Mouse (Mus musculus) activated CD4-positive, CD25-positive, alpha-beta regulatory T cell, adult 4 months (primary cell): Measurements from ENCODE around the gene Dynlrb1. TPM values are rescaled to one million over a fixed set of nuclear protein-coding genes. Genes with fewer than 3 reads are reported as not detected.

ENCODE experiments used
- ATAC-seq: one replicate; pipeline ENCODE4 v1.8.0; 2017
- polyA plus RNA-seq, 2 experiments: library from polyadenylated mRNA; unstranded; fragments of 100-300 nt; shearing (Covaris generic); gene quantifications; one replicate each; pipeline ENCODE4 v1.2.1; 2017

Dynlrb1 gene
- 100 to 1,000 TPM; 330 to 375 TPM for polyA plus RNA-seq

GRCm38 (mm10) chr2:155236362-155236992 lies at the start of gene Dynlrb1:
Gene Dynlrb1, plus strand, starts transcription at chr2:155236533.
- peak; percentile 95 for ATAC-seq

GRCm38 (mm10) chr2:155207419-155207818 lies 28.9 kb upstream of the Dynlrb1 start:
- ATAC-seq, result no peak

- no peak for ATAC-seq
These were observed 13.2 kb upstream of the Dynlrb1 start for GRCm38 (mm10) chr2:155223145-155223544.

- no peak for ATAC-seq
These were observed 11.6 kb upstream of the Dynlrb1 start for GRCm38 (mm10) chr2:155224721-155225120.

GRCm38 (mm10) chr2:155235746-155236361 lies 479 bp upstream of the Dynlrb1 start:
- peak; percentile 40 for ATAC-seq

GRCm38 (mm10) chr2:155237276-155237675 lies 943 bp downstream of the Dynlrb1 start:
- no peak for ATAC-seq

GRCm38 (mm10) chr2:155240915-155241314 lies 4.6 kb downstream of the Dynlrb1 start:
- no peak for ATAC-seq

GRCm38 (mm10) chr2:155242296-155242855 lies 6.0 kb downstream of the Dynlrb1 start:
- no peak for ATAC-seq

- ATAC-seq, result no peak
These were observed 9.9 kb downstream of the Dynlrb1 start for GRCm38 (mm10) chr2:155246231-155246630.

- no peak for ATAC-seq
These were observed 11.9 kb downstream of the Dynlrb1 start for GRCm38 (mm10) chr2:155248206-155248605.

- no peak for ATAC-seq
These were observed 12.4 kb downstream of the Dynlrb1 start for GRCm38 (mm10) chr2:155248718-155249117.

GRCm38 (mm10) chr2:155249588-155249987 lies 13.3 kb downstream of the Dynlrb1 start:
- ATAC-seq, result no peak

GRCm38 (mm10) chr2:155265526-155265925 lies 29.2 kb downstream of the Dynlrb1 start:
- no peak for ATAC-seq

- no peak for ATAC-seq
These were observed 30.6 kb downstream of the Dynlrb1 start for GRCm38 (mm10) chr2:155266896-155267295.

- no peak for ATAC-seq
These were observed 35.6 kb downstream of the Dynlrb1 start for GRCm38 (mm10) chr2:155271957-155272356.

- no peak for ATAC-seq
These were observed 36.2 kb downstream of the Dynlrb1 start for GRCm38 (mm10) chr2:155272396-155273170.

GRCm38 (mm10) chr2:155273603-155274002 lies 37.3 kb downstream of the Dynlrb1 start:
- ATAC-seq, result no peak

- peak; percentile 93 for ATAC-seq
These were observed 39.9 kb downstream of the Dynlrb1 start, which contains the start of gene Map1lc3a for GRCm38 (mm10) chr2:155276195-155276594. Gene Map1lc3a, plus strand, starts transcription at chr2:155276297.

- peak; percentile 33 for ATAC-seq
These were observed 40.4 kb downstream of the Dynlrb1 start for GRCm38 (mm10) chr2:155276621-155277175.

- no peak for ATAC-seq
These were observed 41.4 kb downstream of the Dynlrb1 start for GRCm38 (mm10) chr2:155277721-155278120.

- ATAC-seq, result no peak
These were observed 42.0 kb downstream of the Dynlrb1 start for GRCm38 (mm10) chr2:155278361-155278760.

GRCm38 (mm10) chr2:155279163-155279562 lies 42.8 kb downstream of the Dynlrb1 start:
- ATAC-seq, result no peak

- no peak for ATAC-seq
These were observed 43.8 kb downstream of the Dynlrb1 start for GRCm38 (mm10) chr2:155280116-155280515.
